Mouse (Mus musculus): ENCODE measurements around the gene Rapgef3. TPM values are rescaled to one million over a fixed set of nuclear protein-coding genes. Genes with fewer than 3 reads are reported as not detected.
A peak's percentile ranks its signal among the peaks of the same experiment; 100 is the strongest.

Gene Rapgef3
- total RNA-seq, 2 experiments from 2014 or later: 22.6 to 24.5 TPM

GRCm38 (mm10) chr15:97779576-97779975 is 11.8 kb upstream of the Rapgef3 start:
- intact Hi-C loops (cut with DNase I): no loop called here

DNA sequence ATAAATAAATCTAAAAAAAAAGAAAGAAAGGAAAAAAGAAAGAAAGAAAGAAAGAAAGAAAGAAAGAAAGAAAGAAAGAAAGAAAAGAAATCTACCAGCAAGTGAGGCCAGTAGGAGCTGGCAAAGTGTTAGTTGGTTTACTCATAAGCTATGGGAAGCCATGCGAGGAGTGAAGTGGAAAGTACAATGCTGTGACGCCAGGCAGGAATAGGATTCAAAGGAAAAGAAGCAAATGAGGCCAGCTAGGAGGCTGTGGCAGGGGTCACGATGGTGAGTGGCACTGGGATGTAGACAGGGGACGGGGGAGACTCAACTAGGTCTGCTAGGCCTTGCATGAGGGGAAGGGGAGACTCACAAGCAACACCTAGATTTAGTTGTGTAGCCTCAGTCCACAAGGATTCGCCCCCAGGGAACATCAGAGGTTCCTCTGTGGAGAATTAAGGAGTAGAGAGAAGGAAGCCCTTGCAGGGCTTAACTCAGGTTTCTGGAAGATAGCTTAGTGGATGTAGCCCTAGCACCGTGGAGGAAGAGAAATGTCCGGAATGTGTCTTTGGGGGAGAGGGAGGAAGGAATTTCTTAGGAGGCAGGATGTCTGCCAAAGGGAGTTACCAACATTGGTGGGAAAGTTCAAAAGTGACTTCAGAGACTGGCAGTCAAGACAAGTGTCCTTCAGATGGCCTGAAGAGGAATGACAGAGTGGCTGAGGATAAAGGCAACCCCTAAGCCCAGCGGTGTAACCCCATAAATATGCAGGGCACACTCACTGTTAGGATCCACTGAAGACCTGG is 10.7 kb upstream of the Rapgef3 start, which contains the start of gene Slc48a1:
Gene Slc48a1 (plus strand): TSS at position 210 of the 788 bp plus-strand sequence.
- intact Hi-C loops (cut with DNase I): no loop called here
- no peak for DNase-seq (ENCODE audit: extremely low spot score in 1 of 2, low spot score in 2 of 2)

More at GRCm38 (mm10) chr15:97779576-97779975, 11.8 kb upstream of the Rapgef3 start:
- no peak for DNase-seq (ENCODE audit: extremely low spot score in 1 of 2, low spot score in 2 of 2)

DNA sequence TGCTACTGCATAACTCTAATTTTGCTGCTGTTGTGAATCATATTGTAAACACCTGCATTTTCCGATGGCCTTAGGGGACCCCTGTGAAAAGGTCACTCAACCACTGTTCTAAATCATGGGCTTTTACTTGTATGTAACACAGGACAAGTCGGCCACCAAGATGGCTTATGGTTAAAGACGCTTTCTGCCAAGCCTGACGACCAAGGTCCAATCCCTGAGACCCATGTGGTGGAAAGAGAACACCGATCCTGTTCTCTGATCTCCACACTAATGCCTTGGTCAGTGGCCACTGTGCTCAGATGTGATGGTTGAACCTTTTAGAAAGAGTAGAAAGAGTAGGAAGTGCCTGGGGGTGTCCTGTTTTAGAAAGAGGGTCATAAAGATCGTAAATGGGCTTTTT is 9.1 kb upstream of the Rapgef3 start:
- DNase-seq (ENCODE audit: extremely low spot score in 1 of 2, low spot score in 2 of 2): no peak
- intact Hi-C loops (cut with DNase I): loop anchor here (2.0 kb wide), 1 partner anchor 58 kb away; no protein-coding TSS in a partner anchor

DNA sequence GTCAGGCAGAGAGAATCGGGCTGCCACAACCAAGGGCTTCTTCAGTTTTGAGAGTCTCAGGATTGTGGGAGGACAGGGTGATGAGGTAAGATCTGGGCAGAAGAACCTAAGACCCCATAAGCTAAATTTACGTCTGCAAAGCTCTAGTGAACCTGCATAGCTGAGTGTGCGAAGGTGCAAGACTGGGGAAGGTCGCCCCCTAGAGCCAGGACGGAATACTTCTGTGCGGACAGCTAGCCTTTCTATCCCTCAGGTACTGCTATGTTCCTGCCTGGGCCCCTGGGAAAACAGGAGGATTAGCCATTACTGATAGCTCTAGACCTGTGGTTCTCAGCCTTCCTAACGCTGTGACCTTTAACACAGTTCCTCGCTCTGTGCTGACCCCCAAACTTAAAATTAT is 8.7 kb upstream of the Rapgef3 start:
- intact Hi-C loops (cut with DNase I): loop anchor here (2.0 kb wide), 1 partner anchor 58 kb away; no protein-coding TSS in a partner anchor

GRCm38 (mm10) chr15:97773961-97774370 is 6.2 kb upstream of the Rapgef3 start:
- DNase-seq (ENCODE audit: extremely low spot score in 1 of 2, low spot score in 2 of 2): no peak
- intact Hi-C loops (cut with DNase I): no loop called here

More for the DNA sequence above, 8.7 kb upstream of the Rapgef3 start:
- peak in 1 of 2 experiments; percentile 82 for DNase-seq (ENCODE audit: extremely low spot score in 1 of 2, low spot score in 2 of 2)

DNA sequence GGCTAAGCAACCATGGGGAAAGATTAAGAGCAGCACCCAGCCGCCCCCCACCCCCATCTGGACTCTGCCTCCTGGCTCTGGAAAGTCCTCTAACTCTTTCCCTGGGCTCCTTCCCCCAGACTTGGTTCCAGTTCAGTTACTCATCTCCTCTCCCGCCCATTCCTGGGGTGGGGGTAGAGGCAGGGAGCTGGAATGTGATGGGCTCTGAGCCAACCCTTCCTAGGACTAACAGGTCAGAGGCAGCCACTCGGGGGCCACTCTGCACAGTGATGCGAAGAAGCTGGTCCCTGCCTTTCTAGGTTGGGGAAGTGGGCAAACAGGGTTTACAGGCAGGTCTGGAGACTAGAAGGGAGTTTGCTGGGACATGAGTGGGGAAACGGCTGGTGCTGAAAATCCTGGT is 5.3 kb upstream of the Rapgef3 start:
- peak in 1 of 2 experiments; percentile 91 for DNase-seq (ENCODE audit: extremely low spot score in 1 of 2, low spot score in 2 of 2)
- intact Hi-C loops (cut with DNase I): no loop called here

DNA sequence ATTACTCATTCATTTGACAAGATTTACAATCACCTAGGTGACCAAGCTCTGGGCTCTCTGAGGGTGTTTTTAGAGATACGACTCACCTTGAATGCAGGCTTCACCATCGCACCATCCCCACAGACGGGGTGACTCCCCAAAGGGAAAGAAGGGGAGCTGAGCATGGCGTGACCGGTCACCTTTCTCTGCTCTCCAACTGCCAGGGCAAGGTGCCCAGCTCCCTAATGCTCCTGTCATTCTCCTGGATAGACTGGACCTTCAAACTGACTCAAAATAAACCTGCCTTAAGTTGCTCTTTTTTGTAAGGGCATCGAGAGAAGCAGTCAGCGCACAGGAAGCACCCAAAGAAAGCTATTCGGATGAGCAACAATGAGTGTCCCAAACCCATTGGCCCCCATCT is 2.5 kb upstream of the Rapgef3 start:
- no peak for DNase-seq (ENCODE audit: extremely low spot score in 1 of 2, low spot score in 2 of 2)
- intact Hi-C loops (cut with DNase I): no loop called here

DNA sequence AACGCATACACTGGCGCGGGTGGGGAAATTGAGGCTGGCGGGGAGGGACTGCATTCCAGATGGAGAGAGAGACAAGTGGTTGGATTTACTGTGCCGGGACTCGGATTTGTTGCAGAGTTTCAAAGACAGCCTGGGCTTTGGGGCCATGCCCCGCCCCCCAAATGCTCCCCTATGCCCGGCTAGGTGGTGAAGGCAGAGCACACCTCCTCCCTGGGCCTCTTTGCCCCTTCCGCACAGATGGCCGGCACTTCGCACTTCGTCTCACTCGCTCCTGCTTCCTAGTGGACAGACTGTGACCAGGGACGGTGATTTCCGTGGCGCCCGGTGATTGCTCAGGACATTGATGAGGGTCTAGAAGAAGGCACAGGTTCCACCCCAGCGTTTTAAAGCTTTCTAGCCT is 420 bp upstream of the Rapgef3 start:
- intact Hi-C loops (cut with DNase I): loop anchor here (5.0 kb wide), 1 partner anchor 46 kb away; no protein-coding TSS in a partner anchor
- no peak for DNase-seq (ENCODE audit: extremely low spot score in 1 of 2, low spot score in 2 of 2)

- intact Hi-C loops (cut with DNase I): loop anchor here (5.0 kb wide), 1 partner anchor 44 kb away; no protein-coding TSS in a partner anchor
- DNase-seq (ENCODE audit: extremely low spot score in 1 of 2, low spot score in 2 of 2): peak in 1 of 2 experiments; percentile 65
Observed at GRCm38 (mm10) chr15:97766594-97767279, 1.0 kb downstream of the Rapgef3 start.

GRCm38 (mm10) chr15:97766194-97766593 is 1.6 kb downstream of the Rapgef3 start:
- DNase-seq (ENCODE audit: extremely low spot score in 1 of 2, low spot score in 2 of 2): no peak
- intact Hi-C loops (cut with DNase I): loop anchor here (5.0 kb wide), 1 partner anchor 44 kb away; no protein-coding TSS in a partner anchor

GRCm38 (mm10) chr15:97765090-97765794 is 2.5 kb downstream of the Rapgef3 start:
- intact Hi-C loops (cut with DNase I): loop anchor here (5.0 kb wide), 1 partner anchor 43 kb away; no protein-coding TSS in a partner anchor
- DNase-seq (ENCODE audit: extremely low spot score in 1 of 2, low spot score in 2 of 2): no peak

- intact Hi-C loops (cut with DNase I): no loop called here
- no peak for DNase-seq (ENCODE audit: extremely low spot score in 1 of 2, low spot score in 2 of 2)
Observed at GRCm38 (mm10) chr15:97764532-97764931, 3.2 kb downstream of the Rapgef3 start.

DNA sequence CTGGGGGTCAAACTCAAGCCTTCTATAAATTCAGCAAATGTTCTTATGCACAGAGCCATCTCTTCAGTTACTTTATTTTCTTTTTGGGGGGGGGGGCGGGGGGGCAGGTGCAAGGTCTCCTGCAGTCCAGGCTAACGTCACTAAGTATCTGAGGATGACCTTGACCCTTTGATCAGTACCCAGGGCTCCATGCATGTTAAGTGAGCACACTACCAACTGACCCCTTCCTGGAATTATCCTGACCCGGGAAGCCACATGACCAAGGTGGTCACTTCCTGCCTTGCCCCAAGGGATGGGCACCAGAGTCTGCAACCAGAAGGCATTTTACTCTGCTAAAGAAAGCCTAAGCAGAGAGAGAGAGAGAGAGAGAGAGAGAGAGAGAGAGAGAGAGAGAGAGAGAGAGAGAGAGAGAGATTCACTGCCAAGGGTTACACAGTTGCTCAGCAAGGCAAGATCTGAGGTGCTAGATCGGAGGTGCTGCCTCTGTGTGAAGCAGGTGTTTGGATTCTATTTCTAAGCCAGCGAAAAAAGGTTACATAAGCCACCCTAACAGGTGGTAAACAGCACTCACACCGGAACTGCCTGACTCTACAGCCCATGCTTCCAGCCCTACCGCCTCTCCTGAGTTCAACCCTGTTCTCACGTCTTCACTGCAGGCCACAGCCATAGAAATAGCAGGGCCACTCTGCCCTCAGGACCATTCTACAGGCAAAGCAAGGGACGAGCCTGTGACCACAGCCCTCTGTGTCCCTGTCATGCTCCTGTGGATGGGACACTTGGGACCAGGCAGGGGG is 4.3 kb downstream of the Rapgef3 start:
- intact Hi-C loops (cut with DNase I): no loop called here
- DNase-seq (ENCODE audit: extremely low spot score in 1 of 2, low spot score in 2 of 2): no peak

DNA sequence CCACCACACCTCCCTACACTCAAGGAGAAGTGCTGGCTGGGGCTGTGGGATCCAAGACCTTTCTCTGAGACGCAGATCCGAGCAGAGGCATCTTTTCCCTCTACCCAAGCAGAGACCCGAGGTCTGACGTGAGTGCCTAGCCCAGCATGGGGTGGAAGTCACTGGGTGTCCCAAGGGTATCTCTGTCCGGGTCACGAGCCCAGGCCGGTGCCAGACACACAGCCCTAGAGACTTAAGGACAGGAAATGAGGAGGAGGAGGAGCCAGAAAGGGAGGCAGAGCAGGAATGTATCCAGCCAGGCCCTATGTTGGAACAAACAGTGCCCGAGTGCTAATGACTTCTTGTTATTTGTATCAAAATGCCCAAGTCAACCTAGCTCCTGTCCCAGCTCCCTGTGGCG is 5.0 kb downstream of the Rapgef3 start:
- intact Hi-C loops (cut with DNase I): no loop called here
- peak in 1 of 2 experiments; percentile 63 for DNase-seq (ENCODE audit: extremely low spot score in 1 of 2, low spot score in 2 of 2)

DNA sequence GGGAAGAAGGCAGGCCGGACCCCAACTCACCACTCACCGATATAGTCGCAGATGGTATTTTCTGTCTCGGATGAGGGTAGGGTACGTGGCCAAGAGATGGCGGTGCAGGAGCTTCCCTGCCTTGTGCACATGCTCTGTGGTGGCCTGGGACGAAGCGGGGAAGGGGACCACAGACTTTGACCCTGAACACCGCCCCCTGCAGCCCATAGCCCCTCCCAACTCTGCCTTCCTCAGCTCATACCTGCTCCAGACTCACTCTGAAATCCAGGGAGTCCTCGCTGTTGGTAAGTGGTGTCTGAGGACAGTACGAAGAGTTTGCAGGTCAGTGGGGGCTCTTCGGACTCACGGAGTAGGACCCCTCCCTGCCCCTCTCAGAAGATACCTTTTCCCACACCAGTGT is 6.3 kb downstream of the Rapgef3 start:
- no peak for DNase-seq (ENCODE audit: extremely low spot score in 1 of 2, low spot score in 2 of 2)
- intact Hi-C loops (cut with DNase I): no loop called here

GRCm38 (mm10) chr15:97760952-97761351 is 6.8 kb downstream of the Rapgef3 start:
- DNase-seq (ENCODE audit: extremely low spot score in 1 of 2, low spot score in 2 of 2): no peak
- intact Hi-C loops (cut with DNase I): no loop called here

DNA sequence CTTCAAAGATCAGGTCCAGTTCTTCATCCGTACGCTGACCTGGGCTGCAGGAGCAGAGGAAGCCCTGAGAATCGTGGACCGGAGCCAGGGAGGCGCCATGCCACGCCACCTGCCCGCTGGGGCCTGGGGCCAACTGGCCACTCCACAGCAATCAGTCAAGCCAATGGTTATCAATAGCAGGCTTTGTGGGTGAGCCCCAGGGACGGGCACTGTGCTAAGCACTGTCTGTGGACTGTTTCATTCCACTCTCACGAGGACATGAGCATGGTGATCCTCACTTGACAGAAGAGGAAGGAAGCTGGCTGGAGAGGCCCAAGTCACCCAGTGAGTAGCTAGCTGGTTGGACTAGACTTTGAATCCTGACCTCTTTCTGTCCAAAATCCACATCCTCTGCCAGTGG is 7.8 kb downstream of the Rapgef3 start:
- intact Hi-C loops (cut with DNase I): no loop called here
- DNase-seq (ENCODE audit: extremely low spot score in 1 of 2, low spot score in 2 of 2): peak in 1 of 2 experiments; percentile 65

DNA sequence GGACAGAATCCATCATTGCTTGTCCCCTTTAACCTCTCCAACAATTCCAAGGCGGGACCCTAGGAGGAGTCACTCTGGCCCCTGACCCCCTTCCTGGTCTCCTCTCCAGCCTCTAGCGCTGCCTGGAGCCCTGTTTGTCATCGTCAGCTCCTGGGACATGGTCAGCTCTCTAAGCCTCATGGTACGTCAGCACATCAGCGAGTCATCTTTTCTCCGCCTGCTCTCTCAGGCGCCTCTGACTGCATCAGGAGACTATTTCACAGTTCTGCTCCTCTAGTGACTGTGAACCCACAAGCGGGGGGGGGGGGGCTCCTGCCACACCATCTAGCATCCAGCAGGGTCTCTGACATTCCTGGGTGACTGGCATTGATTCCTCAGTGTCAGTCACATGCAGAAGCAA is 12.4 kb downstream of the Rapgef3 start:
- intact Hi-C loops (cut with DNase I): no loop called here
- DNase-seq (ENCODE audit: extremely low spot score in 1 of 2, low spot score in 2 of 2): no peak
